Mouse (Mus musculus) hematopoietic stem cell, adult 5-6 weeks (primary cell): Measurements from ENCODE around the gene Spred3. TPM values are rescaled to one million over a fixed set of nuclear protein-coding genes. Genes with fewer than 3 reads are reported as not detected.

Source experiments
- total RNA-seq: library from RNA; stranded (forward); fragments of 172-1452, 232-1000 nt; gene quantifications from 2 replicates; pipeline ENCODE4 v1.2.3, GENCODE M21; 2017

The Spred3 gene
- total RNA-seq, 1 experiment from 2014 or later, result 5.3 TPM

Other genes with a start within 250 kb of the Spred3 start
- 38.5 and 43.5 TPM in 2 replicates for gene Actn4, start 208.1 kb downstream of the Spred3 start, total RNA-seq
- 321 and 414 TPM in 2 replicates for gene Eif3k, start 188.5 kb downstream of the Spred3 start, total RNA-seq
- 63.0 and 69.6 TPM in 2 replicates for gene Map4k1, start 188.4 kb downstream of the Spred3 start, total RNA-seq
- gene Ryr1, start 45.2 kb downstream of the Spred3 start, total RNA-seq, result 0.19 and 0.25 TPM in 2 replicates
- 1.9 and 8.8 TPM in 2 replicates for gene Rasgrp4, start 35.6 kb downstream of the Spred3 start, total RNA-seq
- 26.5 and 29.1 TPM in 2 replicates for gene Fam98c, start 14.2 kb downstream of the Spred3 start, total RNA-seq
- 0.63 and 1.5 TPM in 2 replicates for gene Ggn, start 201 bp downstream of the Spred3 start, total RNA-seq
- 141 and 144 TPM in 2 replicates for gene Psmd8, start 10.3 kb upstream of the Spred3 start, total RNA-seq
- gene Catsperg1, start 43.6 kb upstream of the Spred3 start, total RNA-seq, result 0.79 and 1.3 TPM in 2 replicates
- gene Kcnk6, start 62.1 kb upstream of the Spred3 start, total RNA-seq, result 2.3 and 2.8 TPM in 2 replicates
- gene Yif1b, start 67.9 kb upstream of the Spred3 start, total RNA-seq, result 17.8 and 19.9 TPM in 2 replicates
- 0.55 and 1.1 TPM in 2 replicates for gene 2200002D01Rik, start 78.1 kb upstream of the Spred3 start, total RNA-seq
- gene Spint2, start 111.5 kb upstream of the Spred3 start, total RNA-seq, result 37.8 and 43.6 TPM in 2 replicates
- gene Ppp1r14a, start 118.9 kb upstream of the Spred3 start, total RNA-seq, result 1.6 TPM in 1 of 2 replicates, not detected in the other
- 0.05 and 0.38 TPM in 2 replicates for gene Dpf1, start 133.5 kb upstream of the Spred3 start, total RNA-seq